Mouse (Mus musculus) cerebellum, postnatal 10 days (tissue): Measurements from ENCODE around the gene Slc43a2.

ENCODE experiments used
- DNase-seq, 2 experiments: peaks; one replicate each; pipeline ENCODE4 v3.0.0; 2021; ENCODE audit warnings: mixed read lengths in 2 of 2

The Slc43a2 gene

GRCm38 (mm10) chr11:75530325-75530724 is 1.2 kb upstream of the Slc43a2 start:
- DNase-seq, result peak; percentile 100

- peak; percentile 59 to 74 for DNase-seq
These were observed 585 bp upstream of the Slc43a2 start for GRCm38 (mm10) chr11:75530845-75531373.

GRCm38 (mm10) chr11:75532340-75533277 is 1.1 kb downstream of the Slc43a2 start:
- peak; percentile 68 to 76 for DNase-seq

- DNase-seq, result peak in 1 of 2 experiments; percentile 27
These were observed 2.0 kb downstream of the Slc43a2 start for GRCm38 (mm10) chr11:75533314-75534015.

- DNase-seq, result peak; percentile 48 to 52
These were observed 3.0 kb downstream of the Slc43a2 start for GRCm38 (mm10) chr11:75534286-75535033.

- DNase-seq, result peak in 1 of 2 experiments; percentile 26
These were observed 3.8 kb downstream of the Slc43a2 start for GRCm38 (mm10) chr11:75535106-75535795.

GRCm38 (mm10) chr11:75536255-75537024 is 4.9 kb downstream of the Slc43a2 start:
- DNase-seq, result no peak

- DNase-seq, result no peak
These were observed 5.5 kb downstream of the Slc43a2 start for GRCm38 (mm10) chr11:75537025-75537414.

- DNase-seq, result no peak
These were observed 6.1 kb downstream of the Slc43a2 start for GRCm38 (mm10) chr11:75537491-75538183.

- DNase-seq, result no peak
These were observed 6.9 kb downstream of the Slc43a2 start for GRCm38 (mm10) chr11:75538184-75538969.

GRCm38 (mm10) chr11:75538970-75539299 is 7.4 kb downstream of the Slc43a2 start:
- DNase-seq, result no peak

- DNase-seq, result no peak
These were observed 8.7 kb downstream of the Slc43a2 start for GRCm38 (mm10) chr11:75540209-75540608.

GRCm38 (mm10) chr11:75540710-75541581 is 9.5 kb downstream of the Slc43a2 start:
- no peak for DNase-seq

- DNase-seq, result no peak
These were observed 13.2 kb downstream of the Slc43a2 start for GRCm38 (mm10) chr11:75544713-75545112.

GRCm38 (mm10) chr11:75546057-75546456 is 14.6 kb downstream of the Slc43a2 start:
- no peak for DNase-seq

- no peak for DNase-seq
These were observed 18.2 kb downstream of the Slc43a2 start for GRCm38 (mm10) chr11:75549658-75550111.

- DNase-seq, result no peak
These were observed 18.9 kb downstream of the Slc43a2 start for GRCm38 (mm10) chr11:75550200-75550946.

GRCm38 (mm10) chr11:75551321-75551720 is 19.8 kb downstream of the Slc43a2 start:
- no peak for DNase-seq
